Mouse (Mus musculus): ENCODE results near the gene Sepsecs. TPM values are rescaled to one million over a fixed set of nuclear protein-coding genes. Genes with fewer than 3 reads are reported as not detected.
A peak's percentile ranks its signal among the peaks of the same experiment; 100 is the strongest.

The Sepsecs gene
- polyA plus RNA-seq, 1 experiment from 2014 or later, result 9.4 TPM

GRCm38 (mm10) chr5:52618348-52619270, 50.9 kb downstream of the Sepsecs start:
- Histone ChIP-seq H3K27ac (peak overlapping the region; percentile 87), H3K27me3 (replicated peaks) (no peaks in the 10 kb centered on the region), H3K4me3 (replicated peaks) (peak overlapping the region; percentile 39), H3K4me2 (peak overlapping the region; percentile 79), H3K36me3 (no peaks in the 10 kb centered on the region), H3K9ac (peak overlapping the region; percentile 26), H3K9me3 (no peaks in the 10 kb centered on the region), H3K4me1 (peaks cover 33% of the 10 kb centered on the region)
- peak; percentile 58; the same call in 1 of the 2 replicates for ATAC-seq (ENCODE audit: insufficient read depth, low FRiP score, low read depth)
- WGBS, result 2% methylated on average over 41 of the region's 41 CpGs

- Histone ChIP-seq H3K27me3 (replicated peaks) (no peaks in the 10 kb centered on the region), H3K4me2 (peak overlapping the region; percentile 79), H3K27ac (peak overlapping the region; percentile 87), H3K4me1 (peaks cover 33% of the 10 kb centered on the region), H3K9ac (no peak overlapping the region), H3K9me3 (no peaks in the 10 kb centered on the region), H3K36me3 (no peaks in the 10 kb centered on the region), H3K4me3 (replicated peaks) (peak overlapping the region; percentile 39)
- peak; percentile 9; the same call in 1 of the 2 replicates for ATAC-seq (ENCODE audit: insufficient read depth, low FRiP score, low read depth)
- 57% methylated on average over 9 of the region's 9 CpGs for WGBS
Observed at GRCm38 (mm10) chr5:52617711-52618347, 51.7 kb downstream of the Sepsecs start.

- 12% methylated on average over 2 of the region's 2 CpGs for whole genome bisulfite sequencing
- Histone ChIP-seq H3K27ac (peak overlapping the region; percentile 87), H3K4me2 (no peak overlapping the region), H3K4me3 (replicated peaks) (no peak overlapping the region), H3K9me3 (no peaks in the 10 kb centered on the region), H3K9ac (no peak overlapping the region), H3K36me3 (no peaks in the 10 kb centered on the region), H3K4me1 (peaks cover 33% of the 10 kb centered on the region), H3K27me3 (replicated peaks) (no peaks in the 10 kb centered on the region)
- ATAC-seq (ENCODE audit: insufficient read depth, low FRiP score, low read depth), result peak; percentile 47; the same call in 1 of the 2 replicates
Observed at GRCm38 (mm10) chr5:52616549-52616948, 53.0 kb downstream of the Sepsecs start.

- H3K27me3 ChIP-seq (replicated peaks), result no peaks in the 10 kb centered on the region
- peaks cover 42% of the 10 kb centered on the region for H3K4me1 ChIP-seq
- no peaks in the 10 kb centered on the region for H3K9me3 ChIP-seq
- ATAC-seq (ENCODE audit: insufficient read depth, low FRiP score, low read depth), result no peak
- no peaks in the 10 kb centered on the region for H3K36me3 ChIP-seq
- peak overlapping the region; percentile 87 for H3K27ac ChIP-seq
- WGBS, result 55% methylated on average over 9 of the region's 9 CpGs
- no peak overlapping the region for H3K9ac ChIP-seq
- no peak overlapping the region for H3K4me2 ChIP-seq
- H3K4me3 ChIP-seq (replicated peaks), result no peak overlapping the region
Observed at GRCm38 (mm10) chr5:52615421-52615820, 54.1 kb downstream of the Sepsecs start.

- no peaks in the 10 kb centered on the region for H3K36me3 ChIP-seq
- H3K4me2 ChIP-seq, result no peak overlapping the region
- no peak overlapping the region for H3K9ac ChIP-seq
- 68% methylated on average over 4 of the region's 4 CpGs for WGBS
- peaks cover 44% of the 10 kb centered on the region for H3K4me1 ChIP-seq
- H3K9me3 ChIP-seq, result no peaks in the 10 kb centered on the region
- H3K27ac ChIP-seq, result peak overlapping the region; percentile 87; the same call in 1 of the 2 replicates
- H3K4me3 ChIP-seq (replicated peaks), result no peak overlapping the region
- ATAC-seq (ENCODE audit: insufficient read depth, low FRiP score, low read depth), result no peak
- no peaks in the 10 kb centered on the region for H3K27me3 ChIP-seq (replicated peaks)
Observed at GRCm38 (mm10) chr5:52614686-52615085, 54.8 kb downstream of the Sepsecs start.

GRCm38 (mm10) chr5:52612776-52613175, 56.7 kb downstream of the Sepsecs start:
- no peak for ATAC-seq (ENCODE audit: insufficient read depth, low FRiP score, low read depth)
- no peaks in the 10 kb centered on the region for H3K9me3 ChIP-seq
- no peaks in the 10 kb centered on the region for H3K36me3 ChIP-seq
- peaks cover 34% of the 10 kb centered on the region for H3K4me1 ChIP-seq
- no peak overlapping the region for H3K4me3 ChIP-seq (replicated peaks)
- no peak overlapping the region for H3K9ac ChIP-seq
- H3K4me2 ChIP-seq, result no peak overlapping the region
- no peaks in the 10 kb centered on the region for H3K27me3 ChIP-seq (replicated peaks)
- 88% methylated on average over 8 of the region's 8 CpGs for WGBS
- no peak overlapping the region for H3K27ac ChIP-seq

- 65% methylated on average over 10 of the region's 10 CpGs for WGBS
- ATAC-seq (ENCODE audit: insufficient read depth, low FRiP score, low read depth), result no peak
- H3K4me1 ChIP-seq, result peaks cover 22% of the 10 kb centered on the region
- H3K4me2 ChIP-seq, result no peak overlapping the region
- no peak overlapping the region for H3K9ac ChIP-seq
- H3K27me3 ChIP-seq (replicated peaks), result no peaks in the 10 kb centered on the region
- H3K4me3 ChIP-seq (replicated peaks), result no peak overlapping the region
- H3K9me3 ChIP-seq, result no peaks in the 10 kb centered on the region
- H3K27ac ChIP-seq, result peak overlapping the region; percentile 63; the same call in 1 of the 2 replicates
- H3K36me3 ChIP-seq, result no peaks in the 10 kb centered on the region
Observed at GRCm38 (mm10) chr5:52611315-52611895, 58.1 kb downstream of the Sepsecs start.

- WGBS, result 57% methylated on average over 4 of the region's 4 CpGs
- Histone ChIP-seq H3K27ac (0 out of 2 replicates have a peak overlapping the region, but pooled peaks have one; percentile 63), H3K27me3 (replicated peaks) (no peaks in the 10 kb centered on the region), H3K4me1 (peaks cover 15% of the 10 kb centered on the region; the same call in 1 of the 2 replicates), H3K36me3 (no peaks in the 10 kb centered on the region), H3K4me3 (replicated peaks) (no peak overlapping the region), H3K4me2 (no peak overlapping the region), H3K9ac (no peak overlapping the region), H3K9me3 (no peaks in the 10 kb centered on the region)
- no peak for ATAC-seq (ENCODE audit: insufficient read depth, low FRiP score, low read depth)
Observed at GRCm38 (mm10) chr5:52610306-52610705, 59.2 kb downstream of the Sepsecs start.

- H3K9ac ChIP-seq, result no peak overlapping the region
- no peak for ATAC-seq (ENCODE audit: insufficient read depth, low FRiP score, low read depth)
- H3K27ac ChIP-seq, result peak overlapping the region; percentile 61
- H3K9me3 ChIP-seq, result no peaks in the 10 kb centered on the region
- 63% methylated on average over 10 of the region's 10 CpGs for whole genome bisulfite sequencing
- peaks cover 12% of the 10 kb centered on the region; the same call in 1 of the 2 replicates for H3K4me1 ChIP-seq
- H3K36me3 ChIP-seq, result no peaks in the 10 kb centered on the region
- H3K27me3 ChIP-seq (replicated peaks), result no peaks in the 10 kb centered on the region
- no peak overlapping the region for H3K4me2 ChIP-seq
- H3K4me3 ChIP-seq (replicated peaks), result no peak overlapping the region
Observed at GRCm38 (mm10) chr5:52609672-52610071, 59.8 kb downstream of the Sepsecs start.

GRCm38 (mm10) chr5:52604582-52605041, 64.9 kb downstream of the Sepsecs start:
- H3K4me1 ChIP-seq, result 0 out of 2 replicates have a peak, but pooled peaks cover 3% of the 10 kb centered on the region
- H3K9me3 ChIP-seq, result no peaks in the 10 kb centered on the region
- H3K27me3 ChIP-seq (replicated peaks), result no peaks in the 10 kb centered on the region
- peak; percentile 89 for ATAC-seq (ENCODE audit: insufficient read depth, low FRiP score, low read depth)
- H3K4me2 ChIP-seq, result no peak overlapping the region
- no peak overlapping the region for H3K4me3 ChIP-seq (replicated peaks)
- no peak overlapping the region for H3K9ac ChIP-seq
- peak overlapping the region; percentile 85 for H3K27ac ChIP-seq
- 39% methylated on average over 6 of the region's 6 CpGs for WGBS
- H3K36me3 ChIP-seq, result no peaks in the 10 kb centered on the region

- ATAC-seq (ENCODE audit: insufficient read depth, low FRiP score, low read depth), result no peak
- Histone ChIP-seq H3K4me1 (no peaks in the 10 kb centered on the region), H3K36me3 (no peaks in the 10 kb centered on the region), H3K4me2 (no peak overlapping the region), H3K27me3 (replicated peaks) (no peaks in the 10 kb centered on the region), H3K27ac (no peak overlapping the region), H3K4me3 (replicated peaks) (no peak overlapping the region), H3K9me3 (no peaks in the 10 kb centered on the region), H3K9ac (no peak overlapping the region)
- 86% methylated on average over 9 of the region's 9 CpGs for WGBS
Observed at GRCm38 (mm10) chr5:52590612-52591011, 78.9 kb downstream of the Sepsecs start.
